Mouse (Mus musculus) urinary bladder, postnatal 36 days (tissue): ENCODE measurements at regions not wholly inside any gene's neighbourhood (a gene's known extent, or its start where the extent isn't known, plus 50 kb on each side); places are given as distances from the start of the nearest gene placed in this dataset.

Experiments used
- DNase-seq, 2 experiments: peaks; one replicate each; pipeline ENCODE4 v3.0.0; 2022; ENCODE audit warnings: low spot score in 2 of 2, mixed read lengths in 1 of 2

DNA sequence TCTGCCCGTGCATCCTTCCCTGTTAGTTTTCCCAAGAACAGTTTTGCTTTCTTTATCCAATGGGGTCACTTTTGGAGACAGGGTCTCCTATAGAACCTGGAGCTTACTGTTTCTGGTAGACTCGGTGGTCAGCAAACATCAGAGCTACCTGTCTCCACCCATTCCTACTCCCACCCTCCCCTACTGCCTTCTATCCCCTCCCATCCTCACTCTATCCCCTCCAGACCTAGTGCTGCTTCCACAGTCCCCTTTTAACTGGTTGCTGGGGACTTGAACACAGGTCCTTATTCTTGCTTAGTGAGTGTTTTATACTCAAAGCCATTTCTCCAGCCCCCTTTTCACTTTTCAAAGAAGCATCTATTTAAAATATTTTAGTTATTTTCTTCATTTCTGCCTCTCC is 189.4 kb upstream of the Fat4 start:
- DNase-seq, result no peak

DNA sequence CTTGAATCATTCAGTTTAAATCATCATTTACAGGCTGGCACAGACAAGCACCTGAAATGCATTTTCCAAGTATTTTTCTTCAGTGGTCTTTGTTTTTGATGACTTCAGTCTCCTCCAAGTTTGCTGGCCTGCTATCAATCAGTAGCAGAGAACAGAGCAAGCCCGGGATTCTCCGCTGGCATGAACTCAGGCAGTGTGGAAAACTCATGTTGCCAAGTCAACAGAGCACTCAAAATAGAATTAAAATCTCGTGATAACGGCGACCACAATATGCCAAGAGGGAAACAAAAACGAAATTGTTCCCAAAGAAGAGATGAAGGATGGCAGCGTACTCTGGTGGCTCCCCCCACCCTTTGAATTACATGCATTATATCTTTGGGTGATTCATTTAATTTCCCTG is 190.9 kb upstream of the Fat4 start:
- no peak for DNase-seq

DNA sequence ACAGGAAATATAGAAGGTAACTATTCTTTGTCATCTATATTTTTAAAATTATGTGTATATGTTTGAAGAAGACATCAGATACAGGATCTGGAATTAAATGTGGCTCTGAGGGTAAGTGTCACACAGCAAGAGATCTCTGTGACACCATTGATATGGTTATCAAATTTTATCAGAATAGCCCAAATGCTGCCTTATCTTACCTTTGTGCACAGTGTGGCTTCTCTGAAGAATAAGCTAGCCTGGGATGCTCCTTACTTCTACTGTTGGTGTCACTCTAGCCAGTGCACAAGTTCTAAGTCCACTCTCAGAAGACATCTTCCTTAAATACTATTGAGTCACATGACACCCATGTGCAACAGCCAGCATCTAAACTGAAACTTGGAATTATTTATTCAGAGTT is 194.0 kb upstream of the Fat4 start:
- DNase-seq, result no peak

DNA sequence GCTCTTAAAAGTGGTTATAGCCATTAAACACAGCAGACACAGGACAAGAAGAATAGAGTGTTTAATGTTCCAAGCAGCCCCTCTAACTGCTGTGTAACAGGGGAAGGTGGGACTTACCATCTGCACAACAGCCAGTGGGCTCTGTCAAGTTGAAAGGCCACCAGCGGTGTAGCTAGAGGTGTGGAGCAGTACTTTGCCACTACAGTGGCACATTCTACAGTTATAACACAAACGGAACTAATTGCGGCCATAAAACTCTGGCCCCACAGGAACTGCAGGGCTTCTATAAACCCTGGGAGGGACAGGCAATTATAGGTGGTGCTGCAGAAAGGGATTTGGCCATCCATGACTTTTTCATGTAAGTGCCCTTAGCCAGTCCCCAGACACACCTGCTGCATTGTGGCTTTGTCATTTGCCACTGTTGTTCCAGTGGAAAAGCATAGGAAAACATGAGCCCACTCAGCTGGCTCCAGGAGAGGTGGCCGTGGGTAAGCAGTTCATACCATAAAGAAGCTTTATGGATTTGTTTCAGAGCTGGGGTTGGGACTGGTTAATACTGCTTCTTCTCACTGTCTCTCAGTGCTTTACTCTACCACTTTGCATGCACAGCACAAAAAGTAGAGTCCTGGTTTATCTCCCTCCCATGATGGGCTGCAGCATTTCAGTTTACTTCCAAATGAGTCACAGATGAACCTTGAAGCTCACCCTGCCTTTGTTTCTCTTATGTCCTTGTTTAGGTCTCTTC is 199.8 kb upstream of the Ankrd50 start:
- DNase-seq, result no peak

DNA sequence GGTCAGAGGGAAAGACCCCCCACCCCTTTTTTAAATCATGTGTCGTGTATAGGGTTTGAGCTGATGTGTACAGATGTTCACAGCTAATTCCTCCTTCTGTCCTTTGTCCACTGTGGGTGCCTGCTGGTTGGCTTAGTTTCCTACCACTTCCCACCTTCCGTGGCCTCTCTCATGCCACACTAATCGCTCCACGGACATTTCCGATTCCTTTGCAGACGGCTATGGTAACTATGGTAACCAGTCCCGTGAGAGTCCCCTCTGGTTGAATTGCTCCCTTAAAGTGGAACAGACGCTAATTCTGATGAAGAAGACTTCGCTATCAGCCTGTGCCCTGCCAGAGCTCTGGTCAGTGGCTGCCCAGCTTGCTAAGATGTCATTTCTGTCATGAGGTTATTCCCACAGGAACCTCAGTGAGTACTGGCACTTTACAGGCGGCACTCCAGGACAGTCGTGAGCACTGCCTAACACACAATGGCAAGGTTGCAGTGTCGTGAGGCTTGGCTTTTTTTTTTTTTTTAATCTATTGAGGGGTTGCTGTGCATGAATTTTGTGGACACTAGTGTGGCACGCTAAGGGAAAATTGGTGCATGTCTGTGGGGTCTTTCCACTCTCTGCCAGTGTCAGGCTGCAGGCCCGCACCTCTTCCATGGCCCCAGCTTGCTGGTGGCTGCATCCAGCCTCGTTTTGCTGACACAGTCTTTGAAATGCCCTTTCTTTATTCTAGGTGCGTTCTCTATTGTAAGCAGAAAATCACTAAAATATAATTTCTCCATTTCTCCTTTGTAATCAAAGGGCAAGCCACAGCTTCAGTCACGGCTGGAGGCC is 179.2 kb upstream of the Ankrd50 start:
- no peak for DNase-seq

DNA sequence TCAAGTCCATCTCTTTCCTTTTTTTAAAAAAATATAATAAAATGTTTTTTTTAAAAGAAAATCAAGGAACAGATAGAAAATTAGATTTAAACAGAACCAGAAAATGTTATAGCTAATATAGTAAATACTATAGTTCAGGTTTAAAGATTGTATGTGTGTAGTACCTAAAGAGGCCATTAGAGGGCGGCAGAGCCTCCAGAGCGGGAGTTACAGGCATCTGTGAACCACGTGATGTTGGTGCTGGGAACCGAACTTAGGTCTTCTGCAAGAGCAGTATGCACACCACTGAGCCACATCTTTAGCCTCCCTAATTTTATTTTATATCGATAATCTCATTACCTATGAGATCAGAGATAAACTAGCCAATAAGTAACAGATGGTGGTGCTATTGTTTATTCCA is 178.4 kb upstream of the Ankrd50 start:
- no peak for DNase-seq

DNA sequence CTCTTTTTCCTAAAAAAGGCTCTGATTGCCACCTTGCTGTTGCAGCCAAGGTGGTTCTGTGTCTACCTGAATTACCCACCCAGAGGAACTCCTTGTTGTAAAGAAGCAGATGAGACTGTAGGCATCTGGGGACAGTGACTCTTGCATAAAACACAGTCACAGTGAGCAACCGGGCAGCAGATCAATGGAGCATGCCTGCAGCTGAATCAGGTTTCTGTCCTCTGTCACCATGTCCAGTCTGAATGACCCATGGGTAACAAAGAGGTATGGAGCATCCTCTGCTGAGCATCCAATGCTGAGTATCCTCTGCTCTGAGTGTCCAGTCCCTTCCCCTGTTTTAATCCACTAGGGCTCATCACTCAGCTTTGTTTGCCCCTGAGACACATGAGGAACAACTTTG is 172.1 kb upstream of the Ankrd50 start:
- DNase-seq, result no peak

DNA sequence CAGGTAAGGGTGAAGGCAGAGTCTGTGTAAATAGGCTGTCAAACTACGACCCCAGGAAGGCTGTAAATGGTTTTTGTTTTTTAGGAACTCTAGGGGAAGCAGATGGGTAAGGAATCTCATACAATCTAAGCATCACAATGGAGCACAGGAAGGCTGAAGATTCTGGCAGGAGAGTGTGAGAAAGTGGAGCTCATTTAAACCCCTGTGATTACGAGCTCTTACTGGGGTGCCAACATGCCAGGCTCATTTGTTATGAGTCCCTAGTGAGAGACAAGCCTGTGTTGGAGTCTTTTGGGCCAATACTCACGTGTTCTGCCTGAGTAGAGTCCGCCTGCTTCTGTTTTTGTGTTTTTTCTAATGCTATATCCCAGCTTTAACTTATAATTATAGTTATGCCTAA is 169.3 kb upstream of the Ankrd50 start:
- no peak for DNase-seq

DNA sequence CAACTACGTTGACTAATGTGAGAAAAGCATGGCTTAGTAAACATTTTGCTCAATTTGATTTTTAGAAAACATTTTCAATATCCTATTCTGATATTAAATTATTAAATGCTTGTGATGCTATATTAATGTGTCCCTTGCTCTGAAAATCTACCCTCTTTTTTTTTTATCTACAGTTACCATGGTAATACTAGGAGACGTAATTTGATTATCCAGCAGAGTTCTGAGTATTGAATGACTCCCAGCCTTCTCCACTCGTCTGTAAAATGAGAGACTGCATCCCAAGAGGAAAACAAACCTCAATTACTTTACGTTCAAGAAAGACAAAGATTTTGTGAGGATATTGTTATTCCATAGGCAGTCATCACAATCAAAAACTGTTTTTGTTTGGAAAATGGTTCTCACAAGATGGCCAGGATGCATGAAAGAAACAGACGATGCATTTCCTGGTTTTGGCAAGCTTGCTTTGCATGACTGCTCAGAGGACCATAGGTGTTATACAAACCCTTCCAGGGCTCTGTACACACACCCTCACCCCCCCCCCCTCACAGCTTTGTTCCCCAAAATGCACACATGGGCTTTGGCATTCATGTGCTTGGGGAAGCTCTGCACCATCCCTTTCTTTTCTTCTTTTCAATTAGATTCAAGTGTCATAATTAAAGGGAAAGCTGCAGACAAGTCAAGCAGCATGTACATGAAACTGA is 168.5 kb upstream of the Ankrd50 start:
- no peak for DNase-seq

DNA sequence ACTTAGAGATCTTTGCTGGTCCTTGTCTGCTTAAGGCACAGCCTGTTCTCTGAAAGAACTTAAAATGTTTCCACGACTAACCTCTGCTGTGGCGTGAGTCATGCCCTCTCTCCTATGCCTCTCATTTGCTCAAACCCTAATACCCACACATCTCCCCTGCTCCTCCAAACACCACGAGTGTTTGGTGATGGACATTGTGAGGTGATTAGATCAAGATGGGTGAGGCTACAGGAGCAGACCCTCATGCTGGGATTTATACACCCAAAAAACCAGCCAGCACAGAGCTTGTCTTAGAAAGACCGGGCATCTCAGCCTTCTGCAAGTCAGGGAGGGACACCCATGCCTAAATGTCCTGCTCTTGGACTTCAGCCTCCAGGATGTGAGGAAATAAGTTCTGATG is 165.5 kb upstream of the Ankrd50 start:
- no peak for DNase-seq

DNA sequence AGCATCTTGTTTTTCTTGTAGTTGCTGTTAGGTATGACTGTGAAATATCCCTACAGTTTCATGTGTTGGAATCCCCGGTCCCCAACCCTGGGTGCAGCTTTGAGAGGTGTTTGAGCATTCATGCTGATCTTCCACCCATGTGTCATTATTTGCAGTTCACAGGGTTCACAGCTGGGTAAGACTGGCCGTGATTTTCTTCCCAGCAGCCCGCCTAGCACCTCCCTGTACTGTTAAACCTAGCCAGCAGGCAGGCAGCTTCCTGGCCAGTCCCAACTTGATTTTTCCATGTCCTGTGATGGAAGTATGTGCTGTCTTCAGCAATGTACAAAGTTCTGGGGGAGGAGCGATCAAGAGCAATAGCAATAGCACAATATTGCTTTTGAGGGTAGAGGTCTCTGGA is 164.0 kb upstream of the Ankrd50 start:
- DNase-seq, result no peak

DNA sequence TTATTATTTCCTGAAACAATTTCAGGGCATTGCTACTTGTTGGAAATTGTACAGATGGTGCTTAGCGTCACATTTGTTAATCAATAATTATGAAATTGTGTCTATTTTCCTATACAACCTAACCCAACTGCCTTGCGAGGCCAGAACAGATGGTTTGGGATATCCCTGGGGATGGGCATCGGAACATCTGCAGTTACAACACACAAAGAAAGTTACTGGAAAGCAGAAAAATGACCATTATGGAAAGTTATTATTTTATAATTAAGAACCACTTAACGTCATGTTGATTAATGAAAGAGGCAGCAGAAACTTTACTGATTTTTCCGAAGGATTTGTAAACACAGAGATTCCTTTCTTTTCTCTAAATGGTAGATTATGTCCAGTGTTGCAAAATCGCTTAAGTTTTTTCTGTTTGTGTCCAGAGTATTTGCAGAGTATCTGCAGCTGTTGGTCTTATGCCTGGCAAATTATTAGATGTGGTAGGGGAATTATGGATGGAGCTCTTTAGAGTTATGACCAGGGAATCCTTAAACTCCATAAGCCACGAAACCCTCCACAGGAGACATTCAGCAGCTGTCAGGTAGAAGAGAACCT is 163.2 kb upstream of the Ankrd50 start:
- no peak for DNase-seq

DNA sequence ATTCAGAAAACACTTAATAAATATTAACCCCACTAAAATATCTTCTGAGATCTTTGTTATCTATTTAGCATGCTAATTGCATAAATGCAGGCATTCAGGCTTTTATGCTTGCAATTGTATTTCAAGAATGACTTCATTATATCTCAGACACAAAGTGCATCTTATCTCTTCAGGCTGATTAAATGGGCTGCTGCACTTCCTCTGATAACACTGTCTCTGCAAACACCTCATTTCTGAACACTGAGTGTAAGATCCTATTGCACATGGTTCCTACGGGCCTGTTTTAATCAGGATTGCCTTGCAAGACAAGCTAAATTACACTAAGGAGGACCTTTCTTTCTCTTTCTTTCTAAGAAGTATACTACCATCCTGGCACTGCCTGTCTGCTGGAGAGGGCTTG is 157.1 kb upstream of the Ankrd50 start:
- DNase-seq, result no peak

DNA sequence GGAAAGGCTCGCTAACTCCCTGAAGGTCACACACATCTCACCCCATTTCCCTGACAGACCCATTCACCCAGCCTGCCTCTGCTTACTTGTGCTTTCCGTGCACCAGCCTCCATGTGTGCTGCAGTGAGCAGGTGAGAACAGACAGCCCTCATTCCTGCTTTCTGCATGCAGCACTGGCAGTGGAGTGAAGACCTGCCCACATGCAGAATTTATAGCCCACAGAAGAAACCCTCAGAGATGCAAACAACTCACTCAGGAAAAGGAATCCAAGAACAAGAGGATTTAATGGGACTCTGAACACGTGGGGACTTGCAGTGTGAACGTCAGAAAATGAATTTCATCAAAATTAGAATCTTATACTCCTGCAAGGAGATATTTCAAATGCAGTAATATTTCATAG is 152.2 kb upstream of the Ankrd50 start:
- no peak for DNase-seq

DNA sequence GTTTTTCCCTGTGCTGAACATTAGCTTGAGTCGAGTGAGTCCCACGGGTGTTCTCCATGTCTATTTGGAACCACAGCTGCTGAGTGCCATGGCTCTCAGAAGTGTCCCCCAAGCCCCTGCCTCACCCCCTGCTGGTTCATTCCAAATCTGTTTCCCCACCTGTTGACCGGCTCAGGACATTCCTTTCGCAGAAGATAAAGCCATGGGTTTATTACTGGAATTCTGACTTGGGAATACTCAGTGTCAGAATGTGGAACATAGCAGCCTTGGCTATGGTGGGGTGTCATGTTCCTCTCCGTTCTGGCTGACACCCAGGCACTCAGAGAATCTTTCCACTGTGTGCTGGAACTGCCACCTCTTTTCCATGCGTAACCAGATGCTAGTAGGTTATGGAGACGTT is 148.7 kb upstream of the Ankrd50 start:
- no peak for DNase-seq

DNA sequence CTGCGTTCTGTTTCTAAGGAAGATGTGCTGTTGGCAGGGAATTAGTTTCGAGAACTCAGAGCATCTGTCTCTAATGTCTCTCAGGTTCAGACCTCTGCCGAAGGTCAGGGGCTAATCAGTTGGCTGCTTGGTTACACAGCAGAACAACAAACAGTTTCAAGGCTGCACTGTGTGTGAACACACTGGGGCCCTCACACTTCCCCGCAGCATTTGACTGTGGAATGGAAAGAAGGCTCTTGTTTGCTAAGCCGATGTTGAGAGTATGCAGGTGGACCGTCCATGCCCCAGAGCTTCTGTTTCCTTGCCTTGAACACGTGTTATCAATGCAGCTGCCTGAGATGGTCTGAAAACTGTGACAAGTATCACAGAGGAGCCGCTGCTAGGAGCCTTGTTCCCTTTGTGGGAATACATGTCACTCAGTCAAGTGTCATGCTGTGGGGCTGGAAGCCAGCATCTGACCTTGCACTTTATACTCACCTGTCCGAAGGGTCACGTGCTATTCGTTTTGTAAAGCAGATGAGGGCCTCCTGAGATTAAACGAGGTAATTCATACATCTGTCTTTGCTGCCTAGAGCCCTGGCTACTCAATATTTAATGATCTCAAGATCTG is 141.0 kb upstream of the Ankrd50 start:
- no peak for DNase-seq

DNA sequence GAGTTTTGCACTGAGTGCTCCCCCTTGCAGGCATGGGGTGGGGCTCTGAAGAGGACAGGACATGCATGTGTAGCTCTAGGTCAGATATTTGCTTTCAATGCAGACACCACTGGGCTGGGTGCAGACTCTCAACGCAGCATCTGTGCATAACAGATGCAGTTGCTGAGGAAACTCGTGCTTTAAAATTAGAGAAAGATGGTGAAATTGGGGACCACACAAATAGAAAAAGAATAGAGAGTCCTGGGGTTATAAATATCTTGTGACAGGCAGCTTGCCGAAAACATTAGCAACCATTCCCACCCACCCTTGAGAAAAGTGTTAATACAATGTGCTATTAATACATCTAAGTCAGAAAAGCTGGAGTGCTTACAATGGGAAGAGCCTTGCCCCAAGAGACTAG is 133.3 kb upstream of the Ankrd50 start:
- DNase-seq, result no peak

DNA sequence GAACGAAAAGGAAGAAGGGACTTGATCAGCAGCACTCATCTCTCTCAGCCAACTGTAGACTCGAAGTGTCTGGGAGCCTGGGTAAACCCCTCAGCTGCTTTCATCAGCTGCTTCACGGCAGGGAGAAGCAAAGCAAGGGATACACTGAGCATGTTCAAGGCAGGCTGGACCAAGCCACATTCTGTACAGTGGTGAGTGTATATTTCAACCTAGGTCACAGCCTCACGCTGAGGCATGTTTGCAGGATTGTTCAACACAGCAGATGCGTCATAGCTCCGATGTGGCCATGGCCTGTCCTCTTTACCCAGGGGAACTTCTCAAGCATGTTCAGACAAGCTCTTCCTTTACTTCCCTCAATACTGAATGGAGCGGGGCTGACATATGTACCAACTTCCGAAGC is 132.6 kb upstream of the Ankrd50 start:
- peak; percentile 30 to 55 for DNase-seq

DNA sequence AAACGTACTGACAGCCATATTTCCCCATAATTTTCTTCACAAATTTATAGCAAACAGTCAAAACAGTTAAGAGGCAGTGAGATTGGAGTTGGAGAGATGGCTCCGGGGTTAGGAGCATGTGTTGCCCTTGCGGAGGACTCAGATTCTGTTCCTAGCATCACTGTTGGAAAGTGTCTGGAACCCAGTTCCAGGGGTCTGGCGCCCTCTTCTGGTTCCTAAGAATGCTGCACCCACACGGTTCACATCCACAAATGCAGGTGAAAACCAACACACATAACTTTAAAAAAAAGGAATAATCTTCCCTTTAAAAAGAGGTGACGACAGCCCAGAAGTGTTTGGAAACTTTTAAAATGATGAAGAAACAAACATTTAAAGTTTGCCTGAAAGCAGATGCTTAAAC is 129.1 kb upstream of the Ankrd50 start:
- DNase-seq, result no peak

DNA sequence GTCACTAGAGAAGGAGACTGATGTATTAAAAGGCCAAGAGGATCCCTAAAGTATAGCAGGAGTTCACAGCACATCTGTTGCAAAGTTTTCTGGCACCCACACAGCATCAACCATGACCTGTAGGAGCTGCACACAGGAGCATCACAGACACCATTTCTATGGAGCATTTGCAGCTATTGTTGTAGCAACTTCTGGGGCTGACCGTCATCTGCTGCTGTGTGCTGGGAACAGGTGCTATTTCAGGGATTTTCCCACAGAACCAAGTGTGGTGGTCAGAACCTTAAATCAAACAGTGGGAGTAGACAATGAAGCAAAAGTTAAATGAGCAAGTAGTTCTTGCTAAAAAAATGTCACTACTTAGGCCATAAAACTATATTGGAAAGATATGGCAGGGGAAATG is 106.9 kb upstream of the Ankrd50 start:
- DNase-seq, result no peak

DNA sequence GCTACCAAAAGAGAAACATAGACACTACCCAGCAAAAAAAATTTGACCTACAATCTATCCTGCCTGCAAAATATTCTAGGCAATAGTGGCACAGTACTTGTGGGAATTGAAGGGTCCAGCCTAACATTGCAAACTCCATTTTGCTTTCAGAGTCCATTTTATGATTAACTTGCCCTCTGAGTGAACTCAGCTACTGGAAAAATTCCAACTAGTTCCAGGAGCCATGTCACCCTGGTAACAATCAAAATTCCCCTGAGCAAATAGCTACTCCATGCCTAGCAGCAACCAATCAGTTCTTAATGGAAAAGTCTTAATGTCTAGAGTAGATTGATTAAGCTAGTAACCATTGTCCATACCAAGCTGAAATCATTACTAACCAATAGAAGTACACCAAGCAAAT is 104.3 kb upstream of the Ankrd50 start:
- no peak for DNase-seq

DNA sequence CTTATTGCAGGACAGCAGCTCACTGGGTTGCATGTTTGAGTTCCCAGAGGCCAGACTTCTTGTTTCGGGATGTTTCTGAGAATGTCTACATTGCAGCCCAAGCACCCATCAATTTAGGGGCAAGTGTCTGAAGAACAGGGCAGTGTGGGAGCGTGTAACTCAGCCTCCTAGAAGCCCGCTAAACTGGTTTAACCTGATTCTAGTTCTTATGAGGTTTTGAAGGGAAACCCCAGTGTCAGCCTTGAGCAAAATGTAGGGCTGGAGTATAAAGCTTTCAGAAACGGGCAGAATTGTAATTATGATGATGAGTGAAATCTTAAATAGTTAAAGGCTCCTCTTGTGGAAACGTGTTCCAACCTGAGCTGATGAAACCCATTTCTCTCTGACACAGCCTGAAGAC is 100.9 kb upstream of the Ankrd50 start:
- no peak for DNase-seq
